Mouse (Mus musculus) CD8-positive naive resting alpha-beta T cell, adult 2 months (primary cell): ENCODE results near the gene Gm49396.
A peak's percentile ranks its signal among the peaks of the same experiment; 100 is the strongest.

Source experiments
- DNase-seq, 2 experiments: peaks; one replicate each; pipeline ENCODE4 v3.0.0; 2022; ENCODE audit warnings: low read depth in 2 of 2, low spot score in 2 of 2

The Gm49396 gene

GRCm38 (mm10) chr7:30608476-30608875 lies 45.3 kb downstream of the Gm49396 start:
- no peak for DNase-seq

GRCm38 (mm10) chr7:30610043-30610442 lies 46.9 kb downstream of the Gm49396 start:
- no peak for DNase-seq

GRCm38 (mm10) chr7:30612654-30613402 lies 49.7 kb downstream of the Gm49396 start, which contains the start of gene Upk1a:
Upk1a (minus strand) TSS chr7:30612847.
- no peak for DNase-seq

GRCm38 (mm10) chr7:30613529-30614112 lies 50.5 kb downstream of the Gm49396 start:
- DNase-seq = peak; percentile 36 to 53

DNA sequence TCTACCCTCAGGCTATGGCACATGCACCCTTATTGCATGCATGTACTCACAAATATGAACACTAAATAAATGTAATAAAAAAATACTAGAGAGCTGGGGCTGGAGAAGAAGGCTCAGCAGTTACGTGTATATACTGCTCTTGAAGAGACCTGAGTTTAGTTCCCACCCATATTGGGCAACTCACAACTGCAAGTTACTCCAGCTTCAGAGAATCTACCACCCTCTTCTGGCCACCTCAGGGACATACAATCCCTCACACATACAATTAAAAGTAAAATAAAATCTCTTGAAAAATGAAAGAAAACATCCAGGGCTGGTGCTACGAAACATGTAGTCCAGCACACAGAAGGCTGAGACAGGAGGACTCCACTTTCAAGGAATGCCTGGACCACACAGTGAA lies 51.3 kb downstream of the Gm49396 start:
- DNase-seq = no peak

DNA sequence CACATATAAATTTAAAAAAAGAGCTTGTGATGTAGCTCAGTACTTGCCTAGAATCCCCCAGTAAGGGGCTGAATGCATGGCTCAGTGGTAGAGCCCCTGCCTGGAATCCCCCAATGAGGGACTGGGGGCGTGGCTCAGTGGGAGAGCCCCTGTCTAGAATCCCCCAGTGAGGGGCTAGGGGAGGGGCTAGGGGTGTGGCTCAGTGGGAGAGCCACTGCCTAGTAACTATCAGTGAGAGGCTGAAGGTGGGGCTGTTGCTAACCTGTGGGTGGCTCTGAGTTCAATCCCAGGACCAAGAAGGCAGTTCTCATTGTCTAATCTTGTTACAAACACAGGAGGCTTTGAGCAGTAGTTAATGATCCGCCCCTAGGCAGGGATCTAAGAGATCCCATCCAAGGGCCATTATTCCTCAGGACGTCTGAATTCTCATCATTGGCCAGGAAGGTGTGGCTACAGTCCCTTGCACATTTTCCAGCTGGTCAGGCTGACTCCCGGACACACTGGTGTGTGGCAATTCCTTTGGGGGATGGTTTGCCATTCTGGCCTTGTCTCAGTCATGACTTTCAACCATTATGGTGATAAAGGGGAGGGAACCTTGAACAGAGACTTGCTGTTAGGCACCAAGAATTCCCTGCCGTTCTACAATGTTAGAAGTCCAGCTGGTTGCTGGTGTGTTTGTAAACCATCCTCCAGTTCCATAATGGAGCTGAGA lies 52.1 kb downstream of the Gm49396 start:
- DNase-seq = no peak
